Mouse (Mus musculus): ENCODE data around the gene Hapln4.

The Hapln4 gene

DNA sequence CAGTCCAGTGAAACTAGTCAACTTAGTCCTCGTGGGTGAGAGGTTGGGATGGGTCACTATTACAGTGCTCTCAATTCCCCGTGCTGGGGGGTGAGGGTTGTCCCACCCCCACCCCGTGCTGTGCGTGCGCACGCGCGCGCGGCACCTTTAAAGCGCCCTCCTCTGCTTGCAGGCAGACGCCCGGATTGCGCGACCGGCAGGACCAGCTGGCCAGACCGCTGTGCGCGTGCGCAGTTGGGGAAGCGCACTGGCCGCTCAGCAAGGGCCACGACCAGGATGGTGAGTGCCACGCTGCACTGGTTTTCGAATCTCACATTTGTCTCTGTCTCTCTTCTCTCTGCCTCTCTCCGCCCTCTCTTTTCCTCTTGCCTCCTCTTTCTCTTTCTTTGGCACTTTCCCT lies at the start of gene Hapln4:
Gene Hapln4, plus strand, starts transcription at position 173 of the 400 bp plus-strand sequence.
- WGBS, result under 1% methylated on average over 26 of the region's 26 CpGs

DNA sequence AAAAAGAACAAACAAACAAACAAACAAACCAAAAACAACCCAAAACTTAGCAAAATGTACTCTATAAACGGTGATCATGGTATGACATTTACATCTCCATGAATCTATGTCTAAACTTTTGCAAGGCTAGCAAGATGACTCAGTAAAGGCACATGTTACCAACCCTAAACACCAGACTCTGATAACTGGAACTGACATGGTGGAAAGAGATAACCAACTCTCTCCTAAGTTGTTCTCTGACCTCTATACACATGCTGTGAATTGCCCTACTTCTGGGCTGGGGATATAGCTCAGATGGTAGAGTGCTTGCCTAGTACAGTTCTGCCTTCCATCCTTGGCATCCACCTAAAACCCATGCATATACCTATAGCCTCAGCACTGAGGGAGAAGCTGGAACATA lies 45.3 kb upstream of the Hapln4 start:
- WGBS, result 72% methylated on average over 1 of the region's 1 CpGs

DNA sequence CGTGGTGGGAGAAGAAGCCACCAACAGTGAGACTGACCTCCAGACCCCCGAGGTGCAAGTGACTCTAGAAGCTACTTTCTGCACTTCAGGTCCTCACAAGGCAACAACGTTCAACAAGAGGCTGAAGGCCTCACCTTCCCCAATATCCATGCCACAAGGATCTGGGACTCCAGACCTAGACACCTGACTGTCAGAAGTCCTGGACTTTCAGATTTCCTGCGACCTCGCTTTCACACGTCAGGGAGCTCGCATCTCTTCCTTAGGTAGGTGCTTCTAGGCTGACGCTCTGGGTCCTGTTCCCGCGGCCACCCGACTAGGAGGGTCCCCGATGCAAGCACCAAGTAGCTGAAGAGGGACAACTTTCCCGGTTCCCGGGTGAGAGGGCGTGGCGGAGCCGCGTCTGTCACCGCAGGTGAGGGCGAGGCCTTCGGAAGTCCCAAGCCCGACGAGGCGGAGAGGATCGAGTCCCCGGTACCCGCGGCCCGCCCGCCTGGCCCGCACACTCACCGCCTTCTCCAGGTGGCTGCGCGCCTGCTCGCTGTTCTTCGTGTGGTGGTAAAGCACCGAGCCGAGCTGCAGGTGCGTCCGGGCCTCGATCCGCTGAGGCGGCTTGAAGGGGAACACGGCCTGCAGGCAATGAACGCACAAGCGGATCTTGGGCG lies 41.2 kb upstream of the Hapln4 start:
- under 1% methylated on average over 47 of the region's 47 CpGs for WGBS

DNA sequence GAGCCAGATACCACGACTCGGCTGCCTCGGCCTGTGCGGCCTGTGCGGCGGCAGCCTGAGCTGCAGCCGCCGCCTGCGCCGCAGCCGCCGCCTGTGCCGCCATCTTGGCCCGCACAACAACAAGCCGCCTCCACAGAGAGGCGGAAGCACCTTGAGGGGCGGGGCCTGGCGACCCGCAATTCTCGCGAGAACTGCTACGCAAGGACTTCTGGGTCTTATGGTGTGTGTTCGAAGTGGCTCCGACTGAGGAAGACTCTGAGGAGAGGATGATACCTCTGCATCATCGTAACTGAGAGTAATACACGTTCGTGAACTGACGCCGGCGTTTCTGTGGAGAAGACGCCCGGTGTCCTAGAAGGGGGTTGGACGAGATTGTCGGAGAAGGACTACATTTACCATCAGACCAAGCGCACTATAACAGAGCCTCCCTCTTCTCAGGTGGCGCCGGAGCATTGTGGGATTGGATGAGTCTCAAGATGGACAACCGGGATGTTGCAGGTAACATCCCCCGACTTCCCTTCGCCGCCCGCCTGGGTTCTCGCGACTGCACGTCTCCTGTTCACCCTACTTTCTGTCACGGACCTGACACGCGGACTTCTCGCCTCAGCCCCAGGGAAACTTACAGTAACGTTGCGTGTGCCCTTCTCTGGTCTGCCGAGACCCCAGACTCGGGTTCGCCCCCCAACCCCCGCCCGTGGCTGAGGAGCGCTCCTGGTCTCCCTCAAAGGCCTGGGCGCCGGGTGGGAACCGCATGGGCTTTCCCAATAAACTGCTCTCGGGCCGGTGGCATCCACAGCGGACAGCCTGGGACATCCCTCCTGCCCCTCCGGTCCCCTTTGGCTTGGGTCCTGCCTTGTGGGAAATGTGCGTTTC lies 40.4 kb upstream of the Hapln4 start, which contains the start of the genes Mau2 and Sugp1:
Gene Mau2, minus strand, starts transcription at position 152 of the 873 bp plus-strand sequence.
Gene Sugp1, plus strand, starts transcription at position 231 of the 873 bp plus-strand sequence.
- WGBS, result under 1% methylated on average over 65 of the region's 65 CpGs

DNA sequence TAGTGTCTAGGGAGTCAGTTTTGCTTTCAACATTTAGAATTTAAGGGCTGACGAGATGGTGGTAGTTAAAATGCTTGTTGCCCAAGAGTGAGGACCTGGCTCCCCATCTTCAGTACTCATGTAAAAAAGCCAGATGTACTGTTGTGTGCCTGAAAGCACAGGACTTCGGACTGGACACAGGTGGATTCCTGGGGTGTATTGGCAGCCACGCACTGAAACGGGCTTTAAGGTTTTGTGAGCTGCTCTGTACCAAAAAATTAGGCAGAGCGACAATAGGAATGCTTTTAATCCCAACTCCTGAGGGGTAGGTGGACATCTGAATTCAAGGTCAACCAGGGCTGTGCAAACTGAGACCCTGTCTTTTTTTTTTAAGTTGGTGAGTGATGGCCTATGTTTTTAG lies 39.3 kb upstream of the Hapln4 start:
- WGBS, result 83% methylated on average over 5 of the region's 5 CpGs

DNA sequence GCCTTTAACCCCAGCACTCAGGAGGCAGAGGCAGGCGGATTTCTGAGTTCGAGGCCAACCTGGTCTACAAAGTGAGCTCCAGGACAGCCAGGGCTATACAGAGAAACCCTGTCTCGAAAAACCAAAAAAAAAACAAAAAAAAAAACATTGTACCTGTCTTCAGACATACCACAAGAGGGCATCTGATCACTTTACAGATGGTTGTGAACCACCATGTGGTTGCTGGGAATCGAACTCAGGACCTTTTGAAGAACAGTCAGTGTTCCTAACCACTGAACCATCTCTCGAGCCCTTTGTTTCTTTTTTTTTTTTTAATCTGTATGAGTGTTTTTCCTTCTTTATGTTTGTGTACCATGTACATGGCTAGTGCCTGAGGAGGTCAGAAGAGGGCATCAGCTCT lies 32.8 kb upstream of the Hapln4 start:
- WGBS, result 91% methylated on average over 5 of the region's 5 CpGs

DNA sequence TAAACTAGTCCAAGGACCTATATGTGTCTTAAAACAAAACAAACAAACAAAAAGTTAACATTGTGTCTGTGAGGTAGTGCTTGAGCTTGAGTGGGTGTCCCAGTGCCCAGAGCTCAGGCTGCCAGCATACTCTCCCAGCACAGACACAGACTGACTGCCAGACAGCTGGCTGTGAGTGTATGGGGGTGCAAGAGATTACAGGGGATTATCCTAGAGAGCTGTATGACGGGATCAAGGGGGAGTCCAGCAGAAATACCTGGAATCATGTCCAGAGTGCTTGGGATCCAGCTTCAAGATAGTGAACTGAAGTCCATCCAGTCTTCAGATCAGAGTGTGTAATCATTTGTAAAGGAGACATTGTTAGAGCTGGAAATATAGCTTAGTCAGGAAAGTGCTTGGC lies 25.5 kb upstream of the Hapln4 start:
- 76% methylated on average over 1 of the region's 1 CpGs for WGBS

DNA sequence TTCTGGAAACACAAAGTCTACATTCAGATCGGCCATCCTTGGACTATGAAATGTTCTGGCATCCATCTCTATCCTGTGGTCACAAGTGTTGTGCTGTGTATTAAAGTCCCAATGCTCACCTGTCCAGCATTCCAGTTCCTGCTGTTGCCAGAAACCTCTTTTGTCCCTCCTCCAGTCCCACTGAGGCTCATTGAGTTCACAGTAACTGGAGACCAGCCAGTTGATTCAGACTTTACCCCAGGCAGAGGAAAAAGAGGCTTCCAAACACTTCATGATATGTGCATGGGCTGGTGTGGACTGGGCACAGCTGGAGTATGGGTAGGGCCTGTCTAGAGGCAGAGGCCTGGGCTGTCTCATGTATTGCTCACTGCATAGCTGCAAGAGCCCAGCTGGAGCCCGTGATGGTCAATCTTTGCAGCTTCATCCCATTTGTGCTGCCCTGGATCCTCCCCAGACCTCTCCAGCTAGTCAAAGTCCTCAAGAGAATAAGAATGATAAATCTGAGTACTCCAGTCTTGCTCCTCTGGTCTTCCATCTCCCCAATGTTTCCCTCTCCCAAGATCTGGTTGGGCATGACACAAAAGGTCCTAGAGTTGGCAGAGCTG lies 11.3 kb upstream of the Hapln4 start:
- 74% methylated on average over 2 of the region's 2 CpGs for WGBS

DNA sequence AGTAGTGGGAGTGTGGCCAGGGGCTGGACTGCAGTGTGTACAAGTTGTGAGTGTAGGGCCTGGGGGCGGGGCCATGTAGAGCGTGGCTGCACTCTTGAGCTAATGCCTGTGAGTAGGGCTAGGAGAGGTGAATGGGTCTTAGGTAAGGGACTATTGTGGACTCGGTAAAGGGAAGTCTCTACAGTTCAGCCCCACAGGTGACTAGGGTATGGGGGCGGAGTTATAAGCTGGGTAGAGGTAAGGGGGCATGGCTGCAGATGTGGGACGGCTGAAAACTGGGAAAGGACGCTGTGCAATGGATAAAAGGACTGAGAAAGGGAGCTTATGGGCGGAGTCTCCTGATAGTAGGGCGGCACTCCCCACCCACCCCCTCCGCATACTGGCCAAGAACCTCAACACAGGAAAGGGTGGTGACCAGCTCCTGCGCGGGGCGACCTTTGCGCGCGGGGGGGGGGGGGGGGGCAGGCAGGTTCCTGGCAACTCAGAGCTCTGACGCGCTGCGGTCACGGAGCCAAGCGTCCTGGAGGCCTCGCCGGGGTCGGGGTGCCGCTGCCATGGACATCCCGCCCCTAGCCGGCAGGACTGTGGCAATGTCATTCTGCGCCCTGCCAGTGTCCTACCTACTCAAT lies 10.7 kb upstream of the Hapln4 start, which contains the start of gene Tm6sf2:
Gene Tm6sf2, plus strand, starts transcription at position 484 of the 629 bp plus-strand sequence.
- WGBS, result 23% methylated on average over 27 of the region's 27 CpGs

DNA sequence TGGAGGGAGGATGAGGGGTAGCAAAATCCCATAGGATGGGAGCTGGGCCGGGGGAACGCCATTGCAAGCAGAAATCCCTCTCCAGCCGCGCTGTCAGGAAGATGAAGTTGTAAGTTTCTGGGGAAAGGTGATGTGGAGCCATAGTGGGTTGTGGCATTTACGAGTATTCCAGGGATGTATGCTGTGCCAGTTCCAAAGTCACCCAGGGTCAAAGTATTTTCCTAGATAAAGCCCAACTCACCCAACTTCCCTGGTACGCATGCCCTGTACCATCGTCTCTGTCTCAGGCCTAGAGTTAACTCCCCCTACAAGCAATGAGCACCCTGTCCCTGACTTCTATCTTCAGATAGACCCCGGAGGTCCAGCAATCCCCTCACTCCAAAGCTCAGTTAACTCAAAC lies 10.1 kb upstream of the Hapln4 start:
- 74% methylated on average over 8 of the region's 8 CpGs for WGBS

DNA sequence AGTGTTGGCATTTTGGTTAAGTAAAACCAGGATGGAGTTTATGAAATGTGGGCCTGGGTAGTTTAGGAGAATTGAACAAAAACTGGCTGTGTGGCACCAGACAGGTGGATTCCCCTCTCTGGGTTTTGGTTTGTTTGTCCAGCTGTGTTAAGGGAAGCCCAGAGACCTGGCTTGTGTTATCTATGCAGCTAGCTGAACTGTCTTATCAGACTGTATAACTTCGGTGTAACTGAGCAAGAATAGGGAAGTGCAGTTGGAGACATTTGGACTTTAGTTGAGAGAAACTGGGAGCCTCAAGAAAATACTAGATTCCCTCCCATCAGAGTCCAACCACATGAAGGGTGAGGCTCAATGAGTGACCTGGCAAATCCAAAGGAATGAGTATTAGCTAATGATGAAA lies 9.6 kb upstream of the Hapln4 start:
- 83% methylated on average over 1 of the region's 1 CpGs for WGBS

DNA sequence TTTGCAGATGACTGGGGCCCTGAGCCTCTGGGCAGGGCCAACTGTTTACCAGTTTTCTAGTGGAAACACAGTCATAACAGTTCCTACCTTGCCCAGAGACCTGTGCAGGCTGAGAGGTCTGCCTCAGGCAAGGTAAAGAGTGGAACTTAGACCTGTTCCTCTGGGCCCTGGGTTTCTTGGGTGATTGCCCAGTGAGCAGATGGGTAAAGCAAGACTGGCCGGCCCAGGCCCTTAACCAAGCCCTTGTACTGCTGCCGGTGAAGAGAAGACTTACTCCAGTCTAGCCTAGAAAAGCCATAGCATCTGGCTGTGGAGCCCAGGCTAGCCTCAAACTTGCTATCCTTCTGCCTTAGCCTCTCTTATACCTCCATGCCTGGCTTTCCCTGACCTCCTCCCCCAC lies 1.3 kb upstream of the Hapln4 start:
- 77% methylated on average over 2 of the region's 2 CpGs for WGBS

DNA sequence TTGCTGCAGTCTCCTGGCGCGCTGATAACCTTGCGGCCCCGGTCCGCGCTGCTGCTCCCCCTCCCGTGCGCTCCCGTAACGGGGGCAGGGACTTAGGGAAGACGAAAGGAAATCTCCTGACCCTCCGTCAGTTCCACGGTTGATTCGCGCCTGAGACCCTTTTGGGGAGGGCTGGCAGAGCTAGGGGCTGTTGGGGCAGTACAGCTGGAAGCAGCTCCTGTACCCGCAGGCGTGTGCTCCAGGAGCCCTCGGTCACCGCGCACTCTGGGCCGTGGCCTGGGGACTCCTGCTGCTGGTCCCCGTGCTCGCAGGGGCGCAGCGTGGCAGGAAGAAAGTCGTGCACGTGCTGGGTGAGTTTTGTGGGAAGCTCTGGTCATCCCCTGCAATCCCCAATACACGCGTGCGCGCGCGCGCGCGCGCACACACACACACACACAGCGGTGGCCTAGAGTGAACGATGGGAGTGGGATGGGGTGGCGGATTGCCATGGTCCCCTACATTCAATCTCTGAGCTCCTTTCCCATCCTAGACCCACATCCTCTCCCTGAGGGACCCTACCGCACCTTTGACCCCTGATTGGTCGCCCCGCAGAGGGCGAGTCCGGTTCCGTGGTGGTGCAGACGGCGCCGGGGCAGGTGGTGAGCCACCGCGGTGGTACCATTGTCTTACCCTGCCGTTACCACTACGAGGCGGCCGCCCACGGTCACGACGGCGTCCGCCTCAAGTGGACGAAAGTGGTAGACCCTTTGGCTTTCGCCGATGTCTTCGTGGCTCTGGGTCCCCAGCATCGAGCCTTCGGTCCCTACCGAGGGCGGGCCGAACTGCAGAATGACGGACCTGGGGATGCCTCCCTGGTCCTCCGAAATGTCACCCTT lies 1.2 kb downstream of the Hapln4 start:
- 4% methylated on average over 71 of the region's 71 CpGs for WGBS

DNA sequence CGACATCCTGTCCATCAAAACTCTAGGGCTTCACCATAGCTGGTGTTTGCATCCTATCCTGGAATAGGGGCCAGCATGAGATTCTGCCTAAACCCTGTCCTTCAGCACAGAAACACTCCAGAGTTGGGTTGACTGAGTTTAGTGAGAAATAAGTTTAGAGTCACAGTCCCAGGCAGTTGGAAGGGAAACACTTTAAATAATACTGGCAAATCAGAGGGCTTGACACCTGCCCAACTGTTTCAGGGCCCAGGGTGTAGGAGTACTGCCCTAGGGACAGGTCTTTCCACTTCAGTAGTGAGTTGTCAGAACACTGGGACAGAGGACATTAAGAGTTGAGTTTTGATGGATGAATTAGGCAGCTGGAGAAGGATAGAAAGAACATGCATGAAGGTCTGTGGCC lies 2.9 kb downstream of the Hapln4 start:
- WGBS, result 61% methylated on average over 1 of the region's 1 CpGs

DNA sequence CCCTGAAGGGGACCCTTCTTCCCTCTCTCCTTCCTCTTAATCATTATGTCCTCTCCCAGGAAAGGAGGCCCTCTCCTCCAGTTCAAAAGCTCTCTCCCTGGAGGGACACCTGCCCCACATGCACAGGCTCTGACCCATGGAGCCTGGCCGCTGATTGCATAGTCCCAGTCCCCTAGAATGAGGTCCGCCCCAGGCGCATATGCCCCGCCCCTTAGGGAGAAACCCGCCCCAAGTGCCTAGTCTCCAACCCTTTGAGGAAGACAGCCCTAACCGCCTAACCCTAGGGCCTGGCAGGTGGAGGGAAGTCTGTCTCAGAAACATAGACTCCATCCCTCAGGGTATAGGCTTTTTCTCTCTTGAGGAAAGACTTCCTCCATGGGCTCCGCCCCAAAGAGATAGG lies 4.0 kb downstream of the Hapln4 start:
- 25% methylated on average over 7 of the region's 7 CpGs for WGBS

DNA sequence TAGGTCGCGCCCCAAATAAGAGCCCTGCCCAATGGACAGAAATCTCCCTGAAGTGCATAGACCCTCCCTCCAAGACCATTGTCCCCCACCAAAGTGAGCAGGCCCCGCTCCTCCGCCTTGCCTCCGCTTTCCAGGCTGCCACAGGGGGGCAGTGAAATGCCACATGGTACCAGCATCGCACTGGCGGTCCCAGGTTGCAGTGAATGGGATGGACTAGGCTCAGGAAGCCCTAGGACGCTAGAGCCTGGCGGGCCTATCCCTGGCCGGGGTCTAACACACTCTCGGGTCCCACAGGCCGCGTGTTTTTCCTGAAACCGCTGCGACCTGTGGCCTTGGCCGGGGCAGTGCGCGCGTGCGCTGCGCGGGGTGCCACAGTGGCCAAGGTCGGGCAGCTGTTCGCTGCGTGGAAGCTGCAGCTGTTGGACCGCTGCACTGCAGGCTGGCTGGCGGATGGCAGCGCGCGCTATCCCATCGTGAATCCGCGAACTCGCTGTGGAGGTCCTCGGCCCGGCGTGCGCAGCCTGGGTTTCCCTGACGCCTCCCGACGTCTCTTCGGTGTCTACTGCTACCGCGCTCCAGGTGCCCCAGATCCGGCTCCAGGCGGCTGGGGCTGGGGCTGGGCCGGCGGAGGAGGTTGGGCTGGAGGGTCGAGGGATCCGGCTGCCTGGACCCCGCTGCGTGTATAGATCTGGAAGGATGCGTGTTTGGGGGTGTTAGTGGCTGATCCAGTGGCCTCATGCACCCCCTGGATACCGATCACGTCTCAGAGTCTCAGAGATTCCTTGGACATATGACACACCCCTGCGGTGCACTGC lies 4.8 kb downstream of the Hapln4 start:
- WGBS, result 8% methylated on average over 56 of the region's 56 CpGs

DNA sequence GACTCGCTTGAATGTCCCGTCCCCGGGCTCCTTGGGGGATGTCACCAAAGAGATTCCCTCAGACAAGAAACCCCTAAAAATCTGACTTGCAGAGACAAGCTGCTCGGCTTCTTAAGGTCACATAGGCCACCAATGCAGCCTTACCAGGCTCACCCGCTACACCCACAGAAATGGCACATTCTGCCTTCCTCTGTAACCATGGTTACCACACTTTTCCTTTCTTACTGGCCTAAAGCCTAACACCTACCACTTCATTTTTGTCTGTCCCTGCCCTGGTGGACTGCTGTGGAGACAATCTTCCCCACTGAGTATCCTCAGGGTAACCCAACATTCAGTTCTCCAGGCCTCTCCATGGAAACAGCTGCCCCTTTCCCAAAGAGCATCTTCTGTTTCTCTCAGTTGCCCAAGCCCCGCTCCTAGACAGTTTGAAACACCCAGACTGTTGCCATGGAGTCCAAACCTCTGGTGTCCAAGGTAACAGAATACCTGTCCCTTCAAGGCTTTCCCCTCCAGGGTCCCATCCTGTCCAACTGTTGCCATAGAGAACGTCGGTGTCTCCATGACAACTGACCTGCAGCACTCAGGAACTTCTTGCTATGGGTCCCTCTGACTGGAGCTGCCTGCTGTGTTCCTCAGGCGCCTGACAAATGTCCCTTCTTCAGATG lies 6.2 kb downstream of the Hapln4 start:
- WGBS, result 47% methylated on average over 9 of the region's 9 CpGs

DNA sequence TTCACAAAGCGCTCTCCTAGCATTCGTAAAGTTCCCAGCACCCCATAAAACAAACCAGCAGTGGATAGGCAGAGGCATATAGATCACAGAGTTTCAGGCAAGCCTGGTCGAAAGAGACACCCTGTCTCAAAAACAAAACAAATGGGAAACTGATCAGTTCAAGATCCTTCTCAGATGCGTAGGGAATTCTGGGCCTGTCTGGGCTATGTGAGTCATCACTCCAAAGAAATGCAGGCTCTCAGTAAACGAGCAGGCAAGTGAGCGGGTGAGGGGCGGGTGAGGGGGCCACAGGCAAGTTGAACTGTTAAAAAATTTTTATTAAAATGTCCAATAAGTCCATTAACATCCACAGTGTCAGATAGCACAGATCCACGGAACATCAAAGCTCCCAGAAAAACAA lies 9.5 kb downstream of the Hapln4 start:
- 53% methylated on average over 8 of the region's 8 CpGs for WGBS

DNA sequence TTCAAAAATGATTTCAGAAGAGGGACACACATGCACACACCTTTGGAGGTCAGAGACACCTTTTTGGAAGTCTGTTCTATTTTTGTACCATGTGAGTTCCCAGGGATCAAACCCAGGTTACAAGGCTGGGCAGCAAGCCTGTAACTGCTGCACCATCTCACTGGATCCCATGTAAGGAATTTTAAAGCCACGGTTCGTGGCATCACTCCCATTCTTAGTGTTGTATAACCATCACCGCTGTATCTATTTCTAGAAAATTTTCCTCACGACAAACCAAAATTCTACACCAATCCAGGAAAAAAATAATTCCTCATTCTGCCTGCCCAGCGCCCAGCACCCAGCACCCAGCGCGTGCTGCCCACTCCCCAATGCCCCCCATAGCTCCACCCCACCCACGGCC lies 16.0 kb downstream of the Hapln4 start:
- WGBS, result 33% methylated on average over 8 of the region's 8 CpGs

DNA sequence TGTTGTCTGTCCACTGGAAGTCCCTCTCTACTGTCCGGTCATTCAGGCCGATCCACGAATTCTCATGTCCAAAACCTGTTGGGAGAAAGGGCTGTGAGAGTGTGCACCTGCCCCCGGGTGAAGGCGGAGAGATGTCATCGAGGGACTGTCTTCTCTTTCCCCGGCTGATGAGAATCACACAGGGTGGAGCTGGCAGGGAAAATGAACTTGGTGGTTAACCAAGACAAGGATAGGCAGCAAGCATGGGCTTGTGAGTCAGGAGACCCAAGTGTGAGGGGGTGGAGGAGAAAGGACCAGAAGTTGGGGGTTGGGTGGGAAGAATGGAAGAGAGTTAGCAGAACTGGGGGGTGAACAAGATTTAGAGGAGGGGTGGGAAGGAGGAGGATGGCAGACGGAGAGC lies 17.0 kb downstream of the Hapln4 start:
- WGBS, result 60% methylated on average over 8 of the region's 8 CpGs

Data from cerebral cortex, adult 2 months (tissue).